Mouse (Mus musculus): Measurements from ENCODE around the gene Ap2a2.

Gene Ap2a2

DNA sequence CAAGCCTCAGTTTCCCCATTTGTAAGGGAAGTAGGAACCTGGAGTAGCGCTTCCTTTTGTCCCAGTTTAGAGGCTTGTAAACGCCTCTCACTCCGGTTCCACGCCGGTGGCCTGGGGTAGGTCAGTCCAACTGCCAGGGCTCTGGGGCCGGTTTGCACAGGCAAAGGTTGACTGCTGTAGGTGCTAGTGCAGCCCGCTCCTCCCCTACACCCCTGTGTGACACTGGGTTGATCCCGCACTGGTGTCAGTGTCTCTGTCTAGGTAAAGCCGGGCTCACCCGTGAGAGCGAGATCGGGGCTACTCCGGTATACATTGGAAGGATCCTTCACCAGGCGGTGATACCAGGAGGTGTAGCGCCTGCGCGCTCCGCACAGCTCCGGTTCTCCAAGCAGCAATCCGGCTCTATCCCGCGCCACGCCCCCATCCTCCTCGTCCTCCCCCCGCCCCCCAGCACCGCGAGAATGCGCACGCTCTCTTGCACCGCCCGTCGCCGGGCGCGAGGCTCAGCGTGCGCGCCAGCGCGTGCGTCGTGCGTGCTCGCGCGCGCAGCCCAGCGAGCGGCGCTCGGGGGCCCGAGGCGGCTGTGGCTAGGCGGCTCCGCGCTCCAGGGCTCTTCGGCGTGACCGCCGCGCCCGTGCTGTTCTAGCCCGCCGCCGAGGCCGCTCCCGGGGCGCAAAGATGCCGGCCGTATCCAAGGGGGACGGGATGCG, at the start of gene Ap2a2:
Ap2a2 (plus strand) TSS at position 492 of the 710 bp plus-strand sequence.
- DNase-seq (ENCODE audit: low spot score): peak; percentile 86

DNA sequence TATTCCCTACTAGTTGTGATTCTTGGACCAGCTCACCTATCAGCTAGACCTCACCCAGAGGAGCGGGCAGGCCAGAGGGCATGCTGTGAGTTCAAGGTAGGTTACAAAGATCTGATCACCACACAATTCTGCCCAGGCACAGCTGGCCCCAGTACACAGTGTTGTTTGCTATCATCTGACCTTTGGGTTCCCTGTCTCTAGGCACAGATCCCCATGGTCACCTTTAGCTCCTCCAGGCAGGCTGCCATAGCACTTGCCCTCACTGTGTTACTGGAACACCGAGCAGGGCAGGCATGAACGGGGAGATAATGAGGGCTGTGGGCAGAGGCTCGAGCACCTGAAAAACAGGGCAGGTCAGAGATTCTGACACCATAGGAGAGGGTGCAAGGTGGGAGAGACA, 44.3 kb upstream of the Ap2a2 start:
- no peak for DNase-seq (ENCODE audit: low spot score)

DNA sequence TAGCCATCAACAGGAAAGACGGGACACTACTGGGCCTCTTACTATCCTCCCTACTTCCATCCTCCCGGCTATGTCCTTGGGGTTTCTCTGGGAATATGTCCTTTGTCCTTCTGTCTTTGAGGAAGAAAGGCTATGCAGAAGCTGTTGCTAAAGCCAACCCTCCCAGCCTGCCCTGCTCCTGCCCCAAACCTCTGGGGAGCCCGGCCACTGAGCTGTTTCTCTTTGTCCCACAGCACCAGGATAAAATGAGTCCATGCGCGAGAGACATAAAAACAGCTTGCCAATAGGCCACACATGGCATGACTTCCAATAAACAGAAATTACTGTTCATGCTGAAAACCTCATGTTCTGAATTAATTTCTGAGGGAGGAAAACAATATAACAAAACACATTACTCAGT, 43.7 kb upstream of the Ap2a2 start:
- DNase-seq (ENCODE audit: low spot score): no peak

DNA sequence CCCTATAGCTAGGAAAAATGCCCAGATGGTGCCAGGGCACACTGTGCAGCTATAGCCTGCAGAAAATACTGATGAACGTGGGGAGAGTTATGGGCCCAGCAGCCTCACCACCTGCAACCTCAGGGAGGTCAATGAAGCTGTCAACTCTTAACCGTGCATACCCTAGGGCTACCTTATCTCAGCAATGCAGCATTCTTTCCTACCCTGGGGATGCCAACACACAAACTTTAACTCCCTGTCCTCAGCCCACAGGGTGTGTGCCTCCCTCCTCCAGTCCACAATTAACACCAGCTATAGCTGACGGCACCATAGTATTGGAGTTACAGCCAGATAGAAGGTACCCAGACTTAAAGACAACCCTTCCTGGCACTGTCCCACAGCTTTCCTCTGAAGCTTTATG, 43.0 kb upstream of the Ap2a2 start:
- DNase-seq (ENCODE audit: low spot score): no peak

DNA sequence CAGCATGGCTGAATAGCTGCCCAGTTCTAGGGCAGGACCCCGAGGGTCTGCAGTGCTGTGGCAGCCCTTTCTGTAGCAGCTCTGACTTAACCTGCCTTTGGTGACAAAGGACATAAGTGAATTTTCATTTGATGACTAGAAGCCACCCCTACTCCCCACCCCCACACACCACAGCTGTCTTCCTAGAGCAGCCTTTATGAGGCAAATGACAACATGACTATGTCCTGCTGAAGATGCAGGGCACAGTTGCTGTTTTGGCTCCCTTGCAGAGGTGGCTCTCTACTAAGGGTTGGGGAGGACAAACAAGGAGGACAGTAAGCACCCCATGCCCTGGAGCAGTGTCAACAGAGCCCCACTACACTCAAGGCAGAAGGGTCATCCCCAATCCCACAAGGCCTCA, 42.2 kb upstream of the Ap2a2 start:
- no peak for DNase-seq (ENCODE audit: low spot score)

DNA sequence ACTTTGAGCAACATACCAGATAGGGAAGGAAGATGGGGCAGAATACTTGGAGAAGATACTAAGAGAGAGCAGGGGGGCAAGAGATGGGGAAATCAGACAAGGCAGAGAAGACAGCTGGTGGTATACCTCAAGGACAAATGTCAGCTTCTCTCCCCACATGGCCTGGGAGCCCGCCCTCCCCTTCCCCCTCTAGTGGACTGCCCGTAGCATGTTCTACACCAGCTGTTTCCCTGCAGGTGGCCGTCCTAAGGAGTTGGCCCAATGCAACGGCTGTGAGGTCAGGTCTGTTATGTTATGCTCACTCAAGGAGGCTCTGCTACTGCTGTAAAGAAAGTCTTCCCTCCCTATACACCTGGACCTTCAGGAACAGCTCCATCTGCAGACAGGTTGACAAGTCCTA, 39.0 kb upstream of the Ap2a2 start:
- DNase-seq (ENCODE audit: low spot score): no peak

DNA sequence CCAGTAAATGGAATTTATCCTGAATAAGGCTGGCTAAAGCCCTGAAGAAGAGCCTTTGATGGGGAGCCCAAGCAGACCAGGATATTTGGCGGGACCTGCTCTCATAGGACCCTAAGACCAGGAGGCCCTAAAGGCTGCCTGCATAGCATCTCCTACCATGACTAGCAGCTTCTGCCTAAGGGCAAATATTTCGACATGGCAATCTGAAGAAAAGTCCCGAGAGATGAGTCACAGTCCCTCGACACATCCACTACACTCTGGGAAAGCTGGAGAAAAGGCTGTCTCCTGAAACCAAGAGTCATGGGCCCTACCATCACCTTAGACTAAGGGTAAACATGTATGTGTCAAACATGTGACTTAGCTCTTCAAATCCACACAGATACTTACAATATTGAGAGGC, 37.7 kb upstream of the Ap2a2 start:
- no peak for DNase-seq (ENCODE audit: low spot score)

DNA sequence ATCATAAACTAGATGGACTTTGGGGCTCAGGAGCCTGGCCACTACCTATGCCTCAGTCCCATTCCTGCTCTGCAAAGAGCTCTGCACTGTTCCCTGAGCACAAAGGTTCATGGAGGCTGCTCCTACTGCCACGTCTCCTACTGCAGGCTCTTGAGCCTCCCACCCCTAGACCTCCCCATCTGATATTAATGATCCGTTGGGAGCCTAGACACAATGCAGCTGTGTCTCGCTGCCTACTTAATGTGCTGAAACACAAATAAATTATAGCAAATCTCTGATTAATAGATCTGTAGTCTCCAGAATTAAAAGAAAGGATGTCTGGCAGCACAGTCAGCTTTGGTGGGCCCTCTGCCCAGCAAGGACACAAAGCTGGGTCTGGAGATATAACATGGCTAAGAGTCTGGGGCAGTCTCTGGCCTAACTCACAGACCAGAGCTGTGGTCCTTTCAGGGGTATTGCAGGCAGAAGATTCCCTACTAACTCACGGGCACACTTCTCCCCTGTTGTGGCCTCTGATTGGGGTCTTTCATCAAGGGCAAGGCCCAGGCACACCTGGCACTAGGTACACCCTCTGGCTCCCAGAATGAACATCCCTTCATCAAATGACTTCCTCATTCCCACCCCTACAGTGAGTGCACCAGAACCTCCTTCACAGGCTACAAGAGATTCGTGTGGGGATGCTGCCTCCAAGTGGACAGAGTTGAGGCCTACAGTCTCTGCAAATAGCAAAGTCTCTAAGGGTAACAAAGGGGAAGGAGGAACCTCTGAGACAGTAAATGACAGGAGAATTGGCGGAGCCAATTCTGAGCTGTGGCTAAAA, 37.0 kb upstream of the Ap2a2 start:
- peak; percentile 37 for DNase-seq (ENCODE audit: low spot score)

DNA sequence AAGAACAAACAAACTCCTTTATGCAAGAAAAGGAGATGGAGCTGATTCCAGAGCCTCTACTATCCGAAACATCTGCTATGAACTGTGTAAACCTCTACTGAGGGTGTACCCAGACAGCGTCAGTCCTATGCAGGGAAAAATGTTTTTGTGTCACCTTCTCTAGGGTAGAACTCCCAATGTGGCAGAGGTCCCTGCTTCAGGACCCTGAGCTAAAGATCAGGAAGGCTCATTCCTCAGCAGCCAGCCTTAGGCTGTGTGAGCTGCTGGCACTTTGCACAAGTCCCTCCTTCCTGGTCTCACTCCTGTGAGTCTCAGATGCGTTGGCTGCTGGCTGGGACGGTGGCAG, 36.4 kb upstream of the Ap2a2 start:
- DNase-seq (ENCODE audit: low spot score): no peak

DNA sequence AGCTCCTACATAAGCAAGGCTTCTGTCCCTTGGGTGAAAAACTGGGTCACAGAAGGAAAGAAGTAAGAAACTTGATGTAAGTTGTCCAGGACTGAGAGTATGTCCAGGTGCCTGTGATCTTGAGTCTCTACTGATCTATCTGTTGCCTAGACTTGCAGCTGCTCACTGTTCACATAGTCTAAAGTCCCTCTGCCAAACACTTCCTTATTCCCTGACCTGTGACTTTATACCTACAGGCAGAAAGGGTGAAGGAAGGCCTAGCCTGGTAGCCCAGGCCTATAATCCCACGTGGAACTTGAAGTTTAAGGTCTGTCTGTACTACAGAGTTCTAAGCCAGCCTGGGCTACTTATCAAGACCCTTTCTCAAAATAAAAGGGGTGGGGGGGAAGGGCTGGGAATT, 26.4 kb upstream of the Ap2a2 start:
- DNase-seq (ENCODE audit: low spot score): no peak

DNA sequence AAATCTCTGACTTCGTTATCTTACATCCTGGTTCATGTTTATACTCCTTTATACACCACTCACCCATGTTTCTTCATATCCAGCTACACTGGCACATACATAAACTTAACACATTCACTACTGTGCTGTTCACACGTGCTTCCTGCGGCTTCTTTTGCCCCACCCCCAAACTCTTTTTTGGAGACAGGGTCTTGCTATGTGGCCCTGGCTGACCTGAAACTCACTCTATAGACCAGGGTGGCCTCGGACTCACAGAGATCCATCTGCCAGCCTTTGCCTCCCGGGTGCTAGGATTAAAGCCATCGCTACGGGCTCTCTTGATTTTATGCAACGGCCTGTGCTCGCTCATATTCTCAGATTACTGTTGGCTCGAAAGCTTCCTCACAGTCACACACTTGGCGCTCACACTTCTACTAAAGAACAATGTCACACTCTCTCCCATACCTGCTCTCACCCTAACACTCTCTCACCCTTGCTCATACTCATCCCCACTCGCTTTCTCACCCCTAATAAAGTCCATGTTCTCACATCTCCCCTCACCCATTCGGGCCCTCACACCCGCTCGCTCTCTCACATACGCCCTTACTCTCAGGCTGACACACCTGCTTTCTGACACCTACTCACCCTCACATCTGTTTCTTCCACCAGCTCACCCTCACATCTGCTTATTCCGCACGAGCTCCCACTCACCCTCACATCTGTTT, 23.0 kb upstream of the Ap2a2 start:
- DNase-seq (ENCODE audit: low spot score): no peak

DNA sequence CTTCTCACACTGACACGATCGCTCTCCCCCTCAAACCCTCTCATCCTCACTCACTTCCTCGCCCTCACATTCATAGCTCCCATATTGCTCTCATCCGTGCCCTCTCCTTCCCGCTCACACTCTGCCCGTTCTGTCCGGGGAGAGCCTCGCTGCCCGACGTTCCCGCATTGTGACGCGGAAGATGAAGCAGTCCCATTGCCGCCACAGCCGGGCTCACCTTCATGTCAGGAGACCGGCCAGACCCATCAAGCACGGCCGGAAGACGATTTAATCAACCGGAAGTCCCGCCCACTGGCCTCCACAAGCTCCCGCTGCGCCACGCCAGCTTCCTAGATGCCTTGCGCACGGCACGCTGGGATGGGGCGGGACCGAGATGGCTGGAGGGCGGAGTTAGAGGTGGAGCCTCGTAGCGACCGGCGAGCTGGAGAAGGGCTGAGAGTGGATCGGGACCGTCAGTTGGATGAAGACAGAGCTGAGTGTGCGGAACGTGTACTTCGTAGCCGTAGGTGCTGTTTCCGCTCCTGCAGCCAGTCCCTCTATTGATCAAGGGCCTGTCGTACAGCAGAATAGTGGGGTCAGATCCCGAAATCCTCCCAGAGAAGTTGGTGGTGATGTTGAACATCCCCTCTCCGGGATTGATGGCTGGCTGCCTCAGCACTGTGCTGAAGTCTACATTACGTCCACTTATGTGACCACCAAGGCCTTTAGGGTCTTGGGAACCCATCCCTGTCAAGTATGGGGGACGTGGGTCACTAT, 22.2 kb upstream of the Ap2a2 start, which contains the start of gene Chid1:
Chid1 (minus strand) TSS at position 302 of the 756 bp plus-strand sequence.
- peak; percentile 95 for DNase-seq (ENCODE audit: low spot score)

DNA sequence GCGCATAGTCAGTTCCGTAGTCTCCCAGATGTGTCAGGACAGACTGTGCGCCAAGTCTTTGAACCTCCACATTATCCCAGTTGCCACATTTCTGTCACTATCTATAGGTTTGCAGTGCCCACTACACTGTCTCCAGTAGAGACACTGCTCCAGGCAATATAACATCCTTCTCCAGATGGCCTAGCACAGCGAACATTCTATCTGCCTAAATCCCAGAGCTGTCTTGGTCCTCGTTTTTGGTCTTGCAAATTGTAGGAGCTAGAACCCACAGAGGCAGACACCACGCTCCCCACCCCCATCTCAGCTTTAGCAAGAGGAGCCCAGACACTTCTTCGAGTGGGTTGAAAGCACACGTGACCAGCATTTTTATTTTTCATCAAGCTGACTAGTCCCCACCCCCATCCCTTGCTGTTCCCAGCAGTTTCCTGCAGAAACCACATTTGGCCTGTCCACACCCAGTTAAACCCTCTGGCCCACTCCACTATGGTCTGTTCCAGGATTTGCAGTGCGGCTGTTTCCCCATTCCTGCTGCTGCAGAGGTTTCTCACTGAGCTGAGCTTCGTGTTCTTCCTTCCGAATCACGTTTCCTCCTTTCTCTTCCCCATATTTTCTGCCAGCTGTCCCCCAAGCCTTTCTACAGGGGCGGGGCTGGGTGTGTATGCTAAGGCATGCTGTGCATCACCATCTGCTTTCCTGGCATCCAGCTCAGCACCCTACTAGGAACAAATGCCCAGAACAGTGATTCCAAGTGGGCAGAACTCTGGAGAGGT, 21.5 kb upstream of the Ap2a2 start:
- peak; percentile 34 for DNase-seq (ENCODE audit: low spot score)

DNA sequence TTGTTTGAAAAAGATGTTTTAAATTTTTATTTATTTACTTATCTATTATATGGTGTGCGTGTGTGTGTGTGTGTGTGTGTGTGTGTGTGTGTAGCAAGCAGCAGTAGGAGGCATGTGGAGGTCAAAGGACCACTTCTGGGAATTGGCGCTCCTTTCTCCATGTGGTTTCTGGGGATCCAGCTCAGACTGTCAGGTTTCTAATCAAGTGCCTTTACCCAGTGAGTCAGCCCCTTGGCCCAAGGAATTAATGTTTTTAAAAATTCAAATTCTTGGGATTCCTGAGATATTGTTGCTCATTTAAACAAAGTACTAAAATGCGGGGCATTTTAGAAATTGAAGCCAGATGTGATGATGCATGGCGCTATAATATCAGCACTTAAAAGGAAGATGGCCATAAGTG, 20.3 kb upstream of the Ap2a2 start:
- no peak for DNase-seq (ENCODE audit: low spot score)

DNA sequence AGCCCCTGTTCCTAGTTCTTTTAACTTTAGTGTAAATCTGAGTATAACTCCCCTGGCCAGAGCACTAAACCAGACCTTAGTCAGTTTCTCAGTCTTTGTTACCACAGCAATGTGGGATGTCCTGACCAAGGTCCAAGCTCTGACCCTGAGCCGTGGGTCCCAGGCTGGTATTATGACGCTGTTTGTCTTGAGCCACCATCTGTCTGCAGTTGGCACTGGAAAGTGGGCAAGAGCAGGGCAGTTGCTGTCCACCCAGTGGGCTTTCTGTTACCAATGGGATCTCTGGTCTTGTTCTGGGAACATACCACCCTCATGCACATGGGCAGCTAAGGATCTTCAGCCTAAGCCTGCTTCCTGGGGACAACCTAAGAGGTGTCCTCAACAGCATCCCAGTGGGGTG, 19.4 kb upstream of the Ap2a2 start:
- DNase-seq (ENCODE audit: low spot score): no peak

DNA sequence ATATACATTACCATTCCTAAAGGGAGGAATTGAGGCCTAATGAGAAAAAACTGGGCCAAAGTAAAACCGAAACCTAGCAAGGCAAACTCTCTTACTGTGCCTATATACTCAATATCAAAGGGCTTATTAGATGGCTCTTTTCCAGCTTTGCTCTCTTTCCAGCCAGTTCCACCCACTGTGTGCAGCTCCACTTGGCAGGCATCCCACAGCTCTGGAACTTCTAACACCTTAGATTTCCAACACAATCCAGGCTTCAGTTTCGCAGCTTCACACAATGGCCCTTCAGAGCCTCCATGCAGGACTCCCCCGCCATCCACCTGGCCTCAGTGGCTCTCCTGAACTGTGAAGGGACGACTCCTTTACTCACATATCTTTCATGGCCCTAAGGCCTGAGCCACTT, 17.3 kb upstream of the Ap2a2 start:
- DNase-seq (ENCODE audit: low spot score): no peak

DNA sequence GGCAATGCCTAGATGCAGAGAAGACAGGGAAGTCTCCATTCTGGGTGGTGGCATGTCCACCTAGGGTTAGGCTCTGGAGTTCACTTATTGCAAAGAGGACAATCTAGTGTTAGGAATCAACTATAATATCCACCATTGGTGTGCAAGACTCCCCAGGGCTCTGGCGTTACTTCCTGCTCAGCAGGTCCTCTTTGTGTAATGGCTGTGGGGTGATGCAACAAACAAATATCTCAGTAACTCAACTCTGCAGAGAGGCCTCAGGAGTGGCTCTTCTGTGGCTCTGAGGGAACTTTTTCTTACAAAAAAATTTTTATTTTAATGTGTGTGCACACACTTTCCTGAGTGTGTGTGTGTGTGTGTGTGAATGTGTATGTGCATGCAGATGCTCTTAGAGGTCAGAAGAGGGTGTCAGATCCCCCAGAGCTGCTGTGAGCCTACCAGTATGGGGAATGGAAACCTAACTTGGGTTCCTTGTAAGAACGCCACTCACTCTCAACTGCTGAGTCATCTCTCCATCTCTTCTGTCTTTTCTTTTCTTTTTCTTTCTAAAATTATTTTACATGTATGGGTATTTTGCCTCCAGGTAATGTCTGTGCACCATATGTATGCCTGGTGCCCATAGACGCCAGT, 12.4 kb upstream of the Ap2a2 start:
- DNase-seq (ENCODE audit: low spot score): no peak

DNA sequence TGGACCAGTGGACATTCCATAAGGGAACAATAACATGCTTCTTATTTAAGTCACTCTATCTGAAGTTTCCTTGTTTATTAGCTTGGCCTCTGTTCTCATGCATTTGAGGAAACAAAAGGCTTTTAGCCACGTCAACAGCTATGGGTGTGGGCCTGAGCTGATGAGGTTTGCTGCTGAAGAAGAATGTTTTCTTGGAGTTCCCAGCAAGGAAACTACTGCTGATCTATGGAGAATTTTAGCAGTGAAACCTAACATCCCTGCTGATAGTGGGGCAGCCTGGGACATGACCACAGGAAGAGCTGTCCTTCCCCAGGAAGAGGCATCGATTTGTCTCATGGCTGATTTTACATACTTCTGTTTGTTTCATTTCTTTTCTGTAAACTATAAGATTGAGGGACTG, 11.5 kb upstream of the Ap2a2 start:
- no peak for DNase-seq (ENCODE audit: low spot score)

DNA sequence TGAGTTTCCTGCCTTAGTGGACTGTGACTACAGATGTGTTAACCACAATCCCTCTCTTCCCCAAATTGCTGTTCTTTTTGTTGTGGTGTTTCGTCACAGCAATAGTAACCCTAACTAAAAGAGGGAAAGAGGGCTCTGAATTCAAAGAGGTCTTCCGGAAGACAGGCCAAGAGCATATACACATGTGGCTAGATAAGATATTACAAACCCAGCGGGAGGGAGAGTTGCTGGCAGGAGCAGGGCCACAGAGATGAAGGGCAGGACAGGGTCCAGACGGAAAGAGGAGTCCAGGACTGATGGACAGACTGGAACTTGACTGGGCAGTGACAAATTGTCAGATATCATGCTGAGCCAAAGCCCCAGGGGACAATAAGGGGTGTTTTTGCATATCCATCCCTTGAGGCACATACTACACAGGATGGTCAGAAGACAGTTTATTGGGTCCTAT, 3.6 kb upstream of the Ap2a2 start:
- no peak for DNase-seq (ENCODE audit: low spot score)

DNA sequence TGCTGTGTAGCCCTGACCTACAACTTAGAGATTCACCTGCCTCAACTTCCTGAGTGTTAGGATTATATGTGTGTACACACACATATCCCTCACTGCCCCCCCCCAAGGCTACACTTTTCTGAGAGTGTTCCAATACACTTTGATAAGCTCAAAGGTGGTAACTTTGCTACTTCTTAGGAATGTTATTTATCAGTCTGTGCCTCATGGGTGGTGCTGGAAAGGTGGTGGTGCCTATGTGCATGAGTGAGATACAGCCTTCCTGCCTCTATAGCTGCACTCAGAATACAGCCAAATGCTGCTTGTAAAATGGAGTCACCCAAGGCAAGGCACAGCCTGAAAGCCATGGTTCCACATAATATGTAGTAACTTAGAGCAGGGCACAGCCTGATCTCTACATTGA, 3.0 kb upstream of the Ap2a2 start:
- no peak for DNase-seq (ENCODE audit: low spot score)

DNA sequence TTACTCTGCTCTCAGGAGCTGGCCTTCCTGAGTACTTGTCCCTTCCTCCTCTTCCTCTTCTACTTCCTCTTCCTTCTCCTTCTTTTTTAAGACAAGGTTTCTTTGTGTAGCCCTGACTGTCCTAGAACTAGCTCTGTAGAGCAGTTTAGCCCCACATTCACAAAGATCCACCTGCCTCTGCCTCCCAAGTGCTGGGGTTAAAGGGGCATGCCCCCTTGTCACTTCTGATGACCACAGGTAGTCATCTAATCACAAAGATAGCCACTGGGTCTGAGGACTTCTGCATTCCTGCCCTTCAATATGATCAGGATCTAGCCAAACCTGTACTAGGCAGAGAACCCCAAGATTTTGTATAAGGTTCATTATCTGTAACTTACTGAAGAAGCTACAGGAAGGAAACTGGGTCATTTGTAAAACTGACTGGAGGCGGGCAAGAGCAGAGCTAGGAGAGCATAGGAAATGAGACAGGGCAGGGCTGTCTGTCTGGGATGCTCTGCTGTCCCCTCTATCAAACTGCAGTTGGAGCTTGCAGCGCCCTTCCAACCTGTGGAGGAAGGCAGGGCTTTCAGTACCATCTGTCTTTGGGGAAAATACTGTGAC, 2.1 kb upstream of the Ap2a2 start:
- DNase-seq (ENCODE audit: low spot score): no peak

Data from ovary, adult 18-20 months (tissue).